Mouse (Mus musculus): ENCODE measurements around the gene Kcmf1.

DNA sequence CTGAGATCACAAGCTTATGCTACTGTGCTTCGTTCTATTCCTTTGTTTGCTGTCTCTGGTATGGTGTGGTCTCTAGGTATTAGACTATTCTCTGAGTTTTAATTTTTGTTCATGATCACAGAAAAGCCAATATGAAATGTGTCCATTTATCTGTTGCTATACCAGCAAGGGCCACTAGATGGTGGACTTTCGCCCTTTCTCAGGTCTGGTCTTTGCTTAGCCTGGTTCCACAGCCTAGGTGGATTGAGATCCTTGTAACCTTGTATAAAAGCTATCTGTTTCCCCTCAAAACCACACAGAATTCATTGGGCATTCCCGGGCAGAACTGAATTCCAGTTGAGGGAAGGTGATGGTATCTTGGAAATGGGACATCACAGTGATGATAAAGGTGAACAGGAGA is 40.7 kb upstream of the Kcmf1 start:
- TF ChIP-seq USF1 (IDR thresholded peaks at IDR 0.05; ENCODE audit: low read depth) (no peak), CTCF (IDR thresholded peaks at IDR 0.05; ENCODE audit: control insufficient read depth, insufficient read depth, insufficient read length) (peak; percentile 53), MAX (IDR thresholded peaks at IDR 0.05) (no peak)
